In the genomic region with DNA sequence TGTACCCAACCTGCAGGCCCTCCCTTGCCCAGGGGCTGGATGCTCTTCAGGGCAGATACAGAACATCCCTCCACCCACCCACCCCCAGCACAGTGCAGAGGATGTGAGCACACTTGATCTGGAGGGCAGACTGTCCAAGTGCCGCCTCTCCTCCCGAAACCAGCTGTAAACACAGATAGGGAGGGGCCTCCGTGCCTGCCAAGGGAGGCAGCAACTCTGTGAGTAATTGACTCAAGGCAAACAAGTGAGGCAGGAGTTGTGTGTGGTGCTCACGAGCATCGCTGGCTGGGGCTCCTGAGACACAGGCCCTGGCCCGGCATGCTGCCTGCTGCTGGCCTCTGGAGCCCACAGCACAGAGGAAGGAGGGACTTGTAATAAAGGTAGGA, we compare ENCODE assay signal across 9 mouse cellular contexts. TPM values are rescaled to one million over a fixed set of nuclear protein-coding genes. Genes with fewer than 3 reads are reported as not detected.
DNase-seq lines count a peak whose midpoint lies in the region; ATAC-seq and TF ChIP-seq lines count a peak whose summit lies in the region.
"Had no signal": no experiment of that assay in that cellular context is flagged by ENCODE, and none has a peak within 500 bp of the region (broad histone marks: within the 10 kb centered on the region; RNA-seq: fewer than 3 reads in every experiment).

No protein-coding gene starts in this region.

- 62% methylated on average over 6 of the region's 6 CpGs for WGBS in cerebellum, adult 2 months
- WGBS in intestine, postnatal 0 days = 8% methylated on average over 6 of the region's 6 CpGs
- 1% methylated on average over 5 of the region's 6 CpGs for WGBS in limb, embryonic 14.5 days
- 48% methylated on average over 6 of the region's 6 CpGs for WGBS in midbrain, postnatal 0 days

- peak overlapping the region; percentile 28; the same call in 1 of the 2 replicates for H3K27ac ChIP-seq in cerebellum, adult 2 months (ENCODE audit: insufficient read depth, low read length)
- no peak overlapping the region for H3K27ac ChIP-seq in intestine, postnatal 0 days (ENCODE audit: low read depth, low read length)
- peak overlapping the region; percentile 71 for H3K27ac ChIP-seq in limb, embryonic 14.5 days (replicated peaks; ENCODE audit: low read depth, low read length)
- peak overlapping the region; percentile 63 for H3K27ac ChIP-seq in midbrain, postnatal 0 days (ENCODE audit: low read depth, low read length)

- H3K4me3 ChIP-seq in cerebellum, adult 2 months (replicated peaks; ENCODE audit: insufficient read depth, low read depth, low read length) = no peak overlapping the region
- H3K4me3 ChIP-seq in intestine, postnatal 0 days (ENCODE audit: low read depth, low read length) = no peak overlapping the region
- no peak overlapping the region for H3K4me3 ChIP-seq in limb, embryonic 14.5 days (replicated peaks; ENCODE audit: low read length)
- H3K4me3 ChIP-seq in midbrain, postnatal 0 days (ENCODE audit: low read depth, low read length) = no peak overlapping the region

- DNase-seq in cerebellum, adult 2 months = no peak
- no peak for DNase-seq in cerebellum, adult 18-20 months
- peak; percentile 80 for DNase-seq in c-Kit-positive CD71-positive TER-119-negative erythroid progenitor cells, embryonic 14.5 days (ENCODE audit: low read depth)
- DNase-seq in heart, adult 18-20 months = peak; percentile 86 to 91
- DNase-seq in limb, embryonic 14.5 days (ENCODE audit: low spot score) = no peak
- DNase-seq in midbrain, postnatal 0 days (ENCODE audit: low spot score) = peak; percentile 67
- DNase-seq in yolk sac, embryonic 10.5 days (ENCODE audit: low spot score) = peak; percentile 64

- H3K4me1 ChIP-seq in cerebellum, adult 2 months (ENCODE audit: control insufficient read depth, insufficient read depth, low read length) = peaks cover 34% of the 10 kb centered on the region
- peaks cover 5% of the 10 kb centered on the region for H3K4me1 ChIP-seq in intestine, postnatal 0 days (replicated peaks; ENCODE audit: control insufficient read depth, insufficient read depth, low read length)
- peaks cover 27% of the 10 kb centered on the region for H3K4me1 ChIP-seq in limb, embryonic 14.5 days (ENCODE audit: control insufficient read depth, insufficient read depth, low read length)
- H3K4me1 ChIP-seq in midbrain, postnatal 0 days (ENCODE audit: insufficient read depth, low read length) = no peaks in the 10 kb centered on the region; the same call in 1 of the 2 replicates

- no peak for TF ChIP-seq CTCF in cerebellum, adult 2 months (IDR thresholded peaks at IDR 0.05; ENCODE audit: borderline replicate concordance, insufficient read depth, low read depth, low read length)
- no peak for TF ChIP-seq CTCF in intestine, postnatal 0 days (IDR thresholded peaks at IDR 0.05; ENCODE audit: low read depth)
- TF ChIP-seq CTCF in midbrain, postnatal 0 days (IDR thresholded peaks at IDR 0.05) = no peak

- H3K36me3 ChIP-seq in intestine, postnatal 0 days (ENCODE audit: control insufficient read depth, insufficient read depth) = peaks cover 8% of the 10 kb centered on the region; the same call in 1 of the 2 replicates
- peaks cover 3% of the 10 kb centered on the region; the same call in 1 of the 2 replicates for H3K36me3 ChIP-seq in limb, embryonic 14.5 days (ENCODE audit: control insufficient read depth, insufficient read depth, low read length)
- peaks cover 7% of the 10 kb centered on the region for H3K36me3 ChIP-seq in midbrain, postnatal 0 days (ENCODE audit: insufficient read depth, low read length)

- H3K4me2 ChIP-seq in intestine, postnatal 0 days (replicated peaks; ENCODE audit: low read depth) = no peak overlapping the region; the same call in 1 of the 2 replicates
- H3K4me2 ChIP-seq in limb, embryonic 14.5 days (replicated peaks; ENCODE audit: low read depth, low read length, severe bottlenecking) = no peak overlapping the region
- H3K4me2 ChIP-seq in midbrain, postnatal 0 days (ENCODE audit: low read depth, low read length, poor library complexity, severe bottlenecking) = no peak overlapping the region

- ATAC-seq in intestine, postnatal 0 days = peak; percentile 42; the same call in 1 of the 2 replicates
- peak; percentile 24; the same call in 1 of the 2 replicates for ATAC-seq in limb, embryonic 14.5 days (ENCODE audit: low FRiP score, low read depth)
- ATAC-seq in midbrain, postnatal 0 days (ENCODE audit: low FRiP score) = peak; percentile 63

- H3K9ac ChIP-seq in intestine, postnatal 0 days (ENCODE audit: low read depth, low read length) = no peak overlapping the region
- peak overlapping the region; percentile 22; the same call in 1 of the 2 replicates for H3K9ac ChIP-seq in limb, embryonic 14.5 days (ENCODE audit: low read depth, low read length, severe bottlenecking)
- no peak overlapping the region for H3K9ac ChIP-seq in midbrain, postnatal 0 days (replicated peaks; ENCODE audit: low read length, poor library complexity, severe bottlenecking)

- no peak for TF ChIP-seq POLR2A in cerebellum, adult 2 months (IDR thresholded peaks at IDR 0.05; ENCODE audit: borderline replicate concordance, insufficient read depth, low read length)
- TF ChIP-seq POLR2A in limb, embryonic 14.5 days (IDR thresholded peaks at IDR 0.05; ENCODE audit: borderline replicate concordance, extremely low read depth, insufficient read depth, insufficient read length) = no peak

- H3K27me3 ChIP-seq in cerebellum, adult 2 months (ENCODE audit: control insufficient read depth, insufficient read depth, low read length) = no peaks in the 10 kb centered on the region
- H3K27me3 ChIP-seq in intestine, postnatal 0 days (replicated peaks; ENCODE audit: control insufficient read depth, insufficient read depth, low read length) = no peaks in the 10 kb centered on the region
- H3K27me3 ChIP-seq in limb, embryonic 14.5 days (ENCODE audit: control insufficient read depth, insufficient read depth, low read length) = no peaks in the 10 kb centered on the region
- no peaks in the 10 kb centered on the region for H3K27me3 ChIP-seq in midbrain, postnatal 0 days (ENCODE audit: insufficient read depth, low read length)

- H3K9me3 ChIP-seq in intestine, postnatal 0 days (ENCODE audit: control insufficient read depth) = no peaks in the 10 kb centered on the region
- H3K9me3 ChIP-seq in limb, embryonic 14.5 days (ENCODE audit: control insufficient read depth, low read length) = no peaks in the 10 kb centered on the region
- no peaks in the 10 kb centered on the region for H3K9me3 ChIP-seq in midbrain, postnatal 0 days (ENCODE audit: low read length)

RNA-seq across cellular contexts. Expression of a gene that starts 12.2 kb away (rescaled TPM):
- 16.4 and 17.3 TPM in 2 replicates for polyA plus RNA-seq in cerebellum, adult 2 months (2012; rRNA removed)
- total RNA-seq in heart, adult 18-20 months (2021) = 10 to 100 TPM; 39.6 to 40.5 TPM
- 2.5 and 2.6 TPM in 2 replicates for polyA plus RNA-seq in intestine, postnatal 0 days (2015; fragmentation: Nextera tagmentation; extraction: Ambion mirVana)
- polyA plus RNA-seq in limb, embryonic 14.5 days (2012; rRNA removed) = 1.9 and 2.4 TPM in 2 replicates
- polyA plus RNA-seq in limb, embryonic 14.5 days (2014; fragmentation: Nextera tagmentation; extraction: Ambion mirVana) = 2.3 and 2.5 TPM in 2 replicates
- total RNA-seq in midbrain, postnatal 0 days (2014; rRNA removed) = 4.1 and 5.6 TPM in 2 replicates
- 3.0 and 3.9 TPM in 2 replicates for polyA plus RNA-seq in midbrain, postnatal 0 days (2015; fragmentation: Nextera tagmentation; extraction: Ambion mirVana)

RNA-seq across cellular contexts. Expression of a gene that starts 15.4 kb away (rescaled TPM):
- polyA plus RNA-seq in cerebellum, adult 2 months (2012; rRNA removed) = 0.21 and 0.25 TPM in 2 replicates
- under 1 TPM; 0.47 to 0.69 TPM for total RNA-seq in heart, adult 18-20 months (2021)
- 0.76 and 1.4 TPM in 2 replicates for polyA plus RNA-seq in intestine, postnatal 0 days (2015; fragmentation: Nextera tagmentation; extraction: Ambion mirVana)
- 9.1 and 10.6 TPM in 2 replicates for polyA plus RNA-seq in limb, embryonic 14.5 days (2012; rRNA removed)
- polyA plus RNA-seq in limb, embryonic 14.5 days (2014; fragmentation: Nextera tagmentation; extraction: Ambion mirVana) = 6.4 and 7.5 TPM in 2 replicates
- 0.19 TPM in 1 of 2 replicates, not detected in the other for total RNA-seq in midbrain, postnatal 0 days (2014; rRNA removed)
- 0.17 TPM in 1 of 2 replicates, not detected in the other for polyA plus RNA-seq in midbrain, postnatal 0 days (2015; fragmentation: Nextera tagmentation; extraction: Ambion mirVana)

RNA-seq across cellular contexts. Expression of a gene that starts 33.3 kb away (rescaled TPM):
- 4.0 and 4.4 TPM in 2 replicates for polyA plus RNA-seq in cerebellum, adult 2 months (2012; rRNA removed)
- 1 to 10 TPM; 1.1 to 1.3 TPM for total RNA-seq in heart, adult 18-20 months (2021)
- polyA plus RNA-seq in intestine, postnatal 0 days (2015; fragmentation: Nextera tagmentation; extraction: Ambion mirVana) = 1.1 and 1.3 TPM in 2 replicates
- polyA plus RNA-seq in limb, embryonic 14.5 days (2012; rRNA removed) = 4.7 and 5.7 TPM in 2 replicates
- 6.4 and 6.7 TPM in 2 replicates for polyA plus RNA-seq in limb, embryonic 14.5 days (2014; fragmentation: Nextera tagmentation; extraction: Ambion mirVana)
- 5.8 and 8.9 TPM in 2 replicates for total RNA-seq in midbrain, postnatal 0 days (2014; rRNA removed)
- polyA plus RNA-seq in midbrain, postnatal 0 days (2015; fragmentation: Nextera tagmentation; extraction: Ambion mirVana) = 5.8 and 7.1 TPM in 2 replicates

RNA-seq across cellular contexts. Expression of a gene that starts 37.3 kb away (rescaled TPM):
- not detected in 2 replicates for polyA plus RNA-seq in cerebellum, adult 2 months (2012; rRNA removed)
- total RNA-seq in heart, adult 18-20 months (2021) = not detected
- 15.8 and 18.1 TPM in 2 replicates for polyA plus RNA-seq in intestine, postnatal 0 days (2015; fragmentation: Nextera tagmentation; extraction: Ambion mirVana)
- 29.3 and 36.2 TPM in 2 replicates for polyA plus RNA-seq in limb, embryonic 14.5 days (2012; rRNA removed)
- polyA plus RNA-seq in limb, embryonic 14.5 days (2014; fragmentation: Nextera tagmentation; extraction: Ambion mirVana) = 19.6 and 20.7 TPM in 2 replicates
- total RNA-seq in midbrain, postnatal 0 days (2014; rRNA removed) = not detected in 2 replicates
- polyA plus RNA-seq in midbrain, postnatal 0 days (2015; fragmentation: Nextera tagmentation; extraction: Ambion mirVana) = not detected in 2 replicates
- polyA plus RNA-seq: frontal cortex, adult 2 months had no signal

RNA-seq across cellular contexts. Expression of a gene that starts 38.5 kb away (rescaled TPM):
- 87.4 and 91.1 TPM in 2 replicates for polyA plus RNA-seq in cerebellum, adult 2 months (2012; rRNA removed)
- total RNA-seq in heart, adult 18-20 months (2021) = 100 to 1,000 TPM in 1 of 2 experiments, 10 to 100 TPM in 1; 82.6 to 103 TPM
- 181 and 184 TPM in 2 replicates for polyA plus RNA-seq in intestine, postnatal 0 days (2015; fragmentation: Nextera tagmentation; extraction: Ambion mirVana)
- 77.8 and 90.6 TPM in 2 replicates for polyA plus RNA-seq in limb, embryonic 14.5 days (2012; rRNA removed)
- 108 and 111 TPM in 2 replicates for polyA plus RNA-seq in limb, embryonic 14.5 days (2014; fragmentation: Nextera tagmentation; extraction: Ambion mirVana)
- 95.5 and 98.5 TPM in 2 replicates for total RNA-seq in midbrain, postnatal 0 days (2014; rRNA removed)
- polyA plus RNA-seq in midbrain, postnatal 0 days (2015; fragmentation: Nextera tagmentation; extraction: Ambion mirVana) = 79.4 and 90.0 TPM in 2 replicates

Comparison
In these comparisons a context has a peak if more than half of its experiments do, and no peak if none do; other contexts are left out.
1. DNase-seq: peak in c-Kit-positive CD71-positive TER-119-negative erythroid progenitor cells, embryonic 14.5 days (single experiment), heart, adult 18-20 months (2 of 2), midbrain, postnatal 0 days (single experiment) and yolk sac, embryonic 10.5 days (single experiment); none in cerebellum, adult 2 months (0 of 2), cerebellum, adult 18-20 months (0 of 2) and limb, embryonic 14.5 days (single experiment).
2. Peak in every context shown above with its lines, with median percentiles within 50 percentile points of each other: ATAC-seq.